Mouse (Mus musculus) small intestine, adult 2 months (tissue): ENCODE results near the gene Amt. TPM values are rescaled to one million over a fixed set of nuclear protein-coding genes. Genes with fewer than 3 reads are reported as not detected.
"Not testable (repeated sequence)": the region's sequence is repeated elsewhere in the genome, so short reads cannot be mapped to it uniquely, and the experiment has no call there.

Experiments used
- H3K27ac ChIP-seq: fragments of 200-500 bp; 2 replicates; pipeline ENCODE4 v1.5.1; 2012; ENCODE audit warnings: low read depth, low read length, control low read depth, inconsistent platforms; ENCODE audit not compliant: insufficient read depth
- H3K27me3 ChIP-seq: fragments of 200-500 bp; 2 replicates; pipeline ENCODE4 v1.6.1; 2012; ENCODE audit warnings: mild to moderate bottlenecking, moderate library complexity, low read length, inconsistent platforms; ENCODE audit not compliant: control insufficient read depth, insufficient read depth
- H3K36me3 ChIP-seq: fragments of 200-500 bp; 2 replicates; pipeline ENCODE4 v1.6.1; 2012; ENCODE audit warnings: mild to moderate bottlenecking, low read length, control low read depth, inconsistent platforms; ENCODE audit not compliant: control insufficient read depth, insufficient read depth
- H3K4me1 ChIP-seq: fragments of 200-500 bp; 2 replicates; pipeline ENCODE4 v1.6.1; 2012; ENCODE audit warnings: low read length, inconsistent platforms, mixed read lengths; ENCODE audit not compliant: control insufficient read depth, insufficient read depth, insufficient read length
- H3K4me3 ChIP-seq: fragments of 200-500 bp; 2 replicates; pipeline ENCODE4 v1.5.1; 2012; ENCODE audit warnings: low read depth, mild to moderate bottlenecking, control low read depth, inconsistent platforms, low read length, moderate library complexity
- CTCF ChIP-seq: fragments of 200-500 bp; IDR thresholded peaks from 2 replicates; pipeline ENCODE4 v1.5.1; 2012; ENCODE audit warnings: low read depth, mild to moderate bottlenecking, control low read depth, inconsistent platforms, low read length, moderate library complexity, mixed read lengths; ENCODE audit not compliant: insufficient replicate concordance, insufficient read length; ENCODE audit errors: extremely low read depth
- POLR2A ChIP-seq: fragments of 200-500 bp; IDR thresholded peaks from 2 replicates; pipeline ENCODE4 v1.6.1; 2012; ENCODE audit warnings: low read depth, mild to moderate bottlenecking, control low read depth, inconsistent platforms, low read length, moderate library complexity
- WGBS: fragments of 180-500 bp; shearing (Covaris S2); methylation state at CpG from one replicate; pipeline ENCODE4 v1.1.7; 2018; 5-methylcytosine and 5-hydroxymethylcytosine counted together
- polyA plus RNA-seq: library from polyadenylated mRNA; depleted of rRNA; stranded (reverse); fragments of >200 nt; gene quantifications from 2 replicates; pipeline ENCODE4 v1.2.3, GENCODE M21; 2012

The Amt gene
- polyA plus RNA-seq, 1 experiment, result 1.4 TPM

GRCm38 (mm10) chr9:108284410-108284809 lies 12.2 kb upstream of the Amt start:
- TF ChIP-seq CTCF (no peak), POLR2A (no peak)
- Histone ChIP-seq H3K4me1 (no peaks in the 10 kb centered on the region), H3K27ac (no peak overlapping the region), H3K36me3 (no peaks in the 10 kb centered on the region), H3K4me3 (no peak overlapping the region), H3K27me3 (no peaks in the 10 kb centered on the region)
- 4% methylated on average over 6 of the region's 6 CpGs for WGBS

- H3K36me3 ChIP-seq, H3K4me1 ChIP-seq, H3K4me3 ChIP-seq, H3K27me3 ChIP-seq, H3K27ac ChIP-seq: not testable (repeated sequence)
- WGBS, result 58% methylated on average over 6 of the region's 6 CpGs
Measured at GRCm38 (mm10) chr9:108287526-108288238, 9.0 kb upstream of the Amt start.

DNA sequence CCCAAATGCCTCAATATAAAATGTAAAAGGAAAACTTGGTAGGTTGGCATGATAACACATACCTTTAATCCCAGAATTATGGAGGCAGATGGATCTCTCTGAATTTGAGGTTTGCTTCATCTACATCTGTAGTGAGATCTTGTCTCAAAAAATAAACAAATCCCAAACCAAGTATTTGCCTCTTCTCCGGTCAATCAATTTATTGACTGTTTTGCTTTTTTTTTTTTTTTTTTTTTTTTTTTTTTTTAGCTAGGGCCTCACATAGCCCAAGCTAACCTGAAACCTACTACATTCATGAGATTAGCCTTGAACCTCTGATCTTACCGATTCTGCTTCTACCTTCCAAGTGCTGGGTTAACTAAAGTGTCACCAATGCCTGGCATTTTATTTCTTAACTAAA lies 7.3 kb upstream of the Amt start:
- Histone ChIP-seq H3K27me3 (no peaks in the 10 kb centered on the region), H3K4me1 (peaks cover 3% of the 10 kb centered on the region; the same call in 1 of the 2 replicates), H3K4me3 (no peak overlapping the region), H3K27ac (no peak overlapping the region), H3K36me3 (no peaks in the 10 kb centered on the region)
- TF ChIP-seq POLR2A (no peak), CTCF (no peak)
- WGBS, result 52% methylated on average over 2 of the region's 2 CpGs

DNA sequence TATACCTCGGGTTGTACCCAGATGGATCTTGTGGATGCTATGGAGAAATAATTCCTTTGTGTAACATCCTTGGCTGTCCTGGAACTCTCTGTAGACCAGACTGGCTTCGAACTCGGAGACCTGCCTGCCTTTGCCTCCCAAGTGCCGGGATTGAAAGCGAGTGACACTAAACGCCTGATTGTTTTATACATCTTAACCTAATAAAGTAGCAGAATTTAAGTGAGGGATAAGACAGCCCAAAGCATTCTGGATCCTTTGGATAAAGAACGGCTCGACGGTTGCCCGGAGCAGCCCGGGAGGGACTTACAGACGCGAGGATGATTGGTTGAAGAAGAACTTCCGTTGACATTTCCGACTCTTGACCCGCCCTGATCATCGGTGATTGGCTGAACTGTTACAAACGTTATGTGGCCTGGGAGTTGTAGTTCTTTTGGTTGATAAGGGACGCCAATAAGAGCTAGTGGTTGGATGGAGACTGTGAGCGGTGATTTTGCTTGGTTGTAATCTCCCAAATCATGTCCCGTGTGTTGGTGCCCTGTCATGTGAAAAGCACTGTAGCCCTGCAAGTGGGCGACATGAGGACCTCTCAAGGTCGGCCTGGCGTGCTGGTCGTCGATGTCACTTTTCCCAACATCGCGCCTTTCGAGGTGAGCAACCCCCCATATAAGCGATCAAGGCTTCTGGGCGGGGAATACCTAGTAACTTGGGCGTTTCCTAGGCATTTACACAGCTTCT lies 6.5 kb upstream of the Amt start, which contains the start of gene Nicn1:
Nicn1 (plus strand) TSS at position 414 of the 735 bp plus-strand sequence.
- Histone ChIP-seq H3K27ac (peak within 1 kb of the TSS; percentile 12; the same call in 1 of the 2 replicates), H3K27me3 (no peaks in the 10 kb centered on the region), H3K4me1 (peaks cover 3% of the 10 kb centered on the region; the same call in 1 of the 2 replicates), H3K36me3 (no peaks in the 10 kb centered on the region), H3K4me3 (peak within 1 kb of the TSS; percentile 83)
- under 1% methylated on average over 32 of the region's 32 CpGs for WGBS
- no peak for TF ChIP-seq CTCF
- TF ChIP-seq POLR2A, result no peak

- 21% methylated on average over 6 of the region's 6 CpGs for WGBS
- no peaks in the 10 kb centered on the region for H3K36me3 ChIP-seq
- peaks cover 3% of the 10 kb centered on the region; the same call in 1 of the 2 replicates for H3K4me1 ChIP-seq
- H3K27ac ChIP-seq, result no peak overlapping the region; the same call in 1 of the 2 replicates
- H3K4me3 ChIP-seq, result peak overlapping the region; percentile 83
- H3K27me3 ChIP-seq, result no peaks in the 10 kb centered on the region
- no peak for TF ChIP-seq POLR2A
- no peak for TF ChIP-seq CTCF
Measured at GRCm38 (mm10) chr9:108290773-108291172, 5.9 kb upstream of the Amt start.

DNA sequence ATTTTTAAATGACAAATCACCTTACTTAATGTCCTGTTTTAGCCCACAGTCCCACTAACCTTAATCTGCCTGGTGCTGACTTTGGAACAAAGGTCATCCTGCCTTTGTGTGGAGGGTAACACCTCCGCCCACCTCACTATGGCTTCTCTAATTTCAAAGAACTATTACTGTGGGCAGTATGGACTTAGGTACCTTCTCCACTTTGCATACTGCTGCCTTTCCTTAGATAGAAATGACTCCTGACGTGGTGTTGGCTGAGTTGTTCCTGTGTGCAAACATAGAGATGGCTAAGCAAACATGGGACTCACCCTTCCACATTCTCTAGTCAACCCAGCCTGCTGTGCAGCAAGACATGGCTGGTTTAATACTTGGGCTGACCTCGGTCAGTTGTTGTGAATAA lies 5.2 kb downstream of the Amt start:
- H3K27ac ChIP-seq, result no peak overlapping the region
- TF ChIP-seq CTCF (no peak), POLR2A (no peak)
- peaks cover 3% of the 10 kb centered on the region; the same call in 1 of the 2 replicates for H3K4me1 ChIP-seq
- peaks cover 21% of the 10 kb centered on the region for H3K36me3 ChIP-seq
- H3K4me3 ChIP-seq, result no peak overlapping the region
- WGBS, result 27% methylated on average over 3 of the region's 3 CpGs
- H3K27me3 ChIP-seq, result no peaks in the 10 kb centered on the region

DNA sequence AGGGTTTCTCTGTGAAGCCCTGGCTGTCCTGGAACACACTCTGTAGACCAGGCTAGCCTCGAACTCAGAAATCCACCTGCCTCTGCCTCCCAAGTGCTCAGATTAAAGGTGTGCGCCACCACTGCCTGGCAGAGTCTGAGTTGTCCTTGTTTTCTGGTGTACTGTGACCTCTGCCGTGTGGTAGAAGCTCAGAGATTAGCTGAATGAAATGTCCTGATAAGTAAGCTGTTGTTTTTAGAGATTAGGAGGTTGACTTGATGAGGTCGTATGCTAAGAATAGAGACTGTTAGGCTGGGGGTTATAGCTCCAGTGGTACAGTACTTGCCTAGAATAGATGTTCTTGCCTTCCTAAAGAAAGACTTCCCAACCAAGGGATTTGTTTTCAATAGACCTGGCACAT lies 8.1 kb downstream of the Amt start:
- peaks cover 21% of the 10 kb centered on the region for H3K36me3 ChIP-seq
- peaks cover 3% of the 10 kb centered on the region; the same call in 1 of the 2 replicates for H3K4me1 ChIP-seq
- H3K27ac ChIP-seq, result peak overlapping the region; percentile 96
- no peak overlapping the region for H3K4me3 ChIP-seq
- 48% methylated on average over 4 of the region's 4 CpGs for WGBS
- TF ChIP-seq CTCF, result no peak
- TF ChIP-seq POLR2A, result no peak
- no peaks in the 10 kb centered on the region for H3K27me3 ChIP-seq
